Mouse (Mus musculus): Measurements from ENCODE around the gene Cdk14. TPM values are rescaled to one million over a fixed set of nuclear protein-coding genes. Genes with fewer than 3 reads are reported as not detected.

The Cdk14 gene
- 44.1 and 47.8 TPM in 2 replicates for polyA plus RNA-seq (2015; fragmentation: Nextera tagmentation; extraction: Ambion mirVana)

DNA sequence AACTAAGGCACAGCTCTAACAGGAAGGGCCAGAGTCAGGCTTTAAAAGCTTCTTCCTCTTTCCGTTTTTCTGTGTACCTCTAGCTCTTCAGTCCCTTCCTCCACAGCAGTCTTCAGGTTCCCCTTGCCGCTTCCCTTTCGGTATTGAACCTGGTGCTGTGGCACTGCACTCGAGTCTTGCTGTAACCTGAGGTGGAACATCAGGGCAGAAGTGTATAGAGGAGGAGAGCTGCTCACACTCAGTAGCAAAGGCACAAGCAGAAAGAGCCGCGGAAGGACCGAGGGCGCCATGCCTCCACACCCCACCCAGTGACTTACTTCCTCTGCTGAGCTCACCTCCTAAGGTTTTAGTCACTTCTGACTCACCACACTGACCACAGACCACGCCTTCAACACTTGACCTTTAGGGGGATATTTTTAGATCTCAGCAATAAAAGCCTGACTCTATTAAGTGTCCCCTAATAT, at the start of gene Cdk14:
Gene Cdk14 (minus strand): TSS at position 321 of the 464 bp plus-strand sequence.
- Histone ChIP-seq H3K27me3 (no peaks in the 10 kb centered on the region), H3K36me3 (no peaks in the 10 kb centered on the region), H3K4me1 (replicated peaks) (no peaks in the 10 kb centered on the region), H3K4me3 (no peak within 1 kb of the TSS), H3K9ac (no peak within 1 kb of the TSS), H3K9me3 (no peaks in the 10 kb centered on the region), H3K4me2 (no peak within 1 kb of the TSS), H3K27ac (replicated peaks) (no peak within 1 kb of the TSS)
- ATAC-seq (ENCODE audit: low FRiP score, low read depth): no peak
- WGBS: 93% methylated on average over 9 of the region's 9 CpGs

DNA sequence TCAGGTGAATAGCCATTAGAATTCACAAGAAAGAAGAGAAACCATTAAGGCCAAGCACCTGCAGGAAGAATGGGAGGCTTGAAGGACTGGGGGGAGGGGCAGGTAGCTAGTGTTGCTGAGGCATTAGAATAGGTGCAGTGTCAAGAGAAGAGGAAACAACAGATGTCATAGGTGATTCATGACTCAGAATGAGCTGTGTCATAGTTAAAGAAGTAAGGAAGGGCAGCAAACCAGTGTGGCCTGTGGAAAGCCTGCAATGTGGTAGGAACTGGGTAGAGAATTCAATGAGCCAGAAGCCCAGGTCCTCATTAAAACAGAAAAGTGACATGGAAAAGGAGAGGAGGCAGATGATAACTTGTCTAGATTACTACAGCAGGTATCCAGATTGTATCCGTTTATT, 45.1 kb upstream of the Cdk14 start:
- Histone ChIP-seq H3K9me3 (no peaks in the 10 kb centered on the region), H3K27ac (replicated peaks) (no peak overlapping the region), H3K4me1 (replicated peaks) (no peaks in the 10 kb centered on the region), H3K4me3 (no peak overlapping the region), H3K9ac (no peak overlapping the region), H3K27me3 (no peaks in the 10 kb centered on the region), H3K4me2 (no peak overlapping the region), H3K36me3 (no peaks in the 10 kb centered on the region)
- 76% methylated on average over 1 of the region's 1 CpGs for WGBS
- no peak for ATAC-seq (ENCODE audit: low FRiP score, low read depth)

GRCm38 (mm10) chr5:5431746-5432438, 11.8 kb upstream of the Cdk14 start:
- no peak overlapping the region for H3K9ac ChIP-seq
- no peaks in the 10 kb centered on the region for H3K36me3 ChIP-seq
- 35% methylated on average over 5 of the region's 5 CpGs for WGBS
- H3K9me3 ChIP-seq: no peaks in the 10 kb centered on the region
- H3K4me1 ChIP-seq (replicated peaks): no peaks in the 10 kb centered on the region
- no peak overlapping the region for H3K4me3 ChIP-seq
- no peak overlapping the region for H3K27ac ChIP-seq (replicated peaks)
- peak; percentile 69; the same call in 1 of the 2 replicates for ATAC-seq (ENCODE audit: low FRiP score, low read depth)
- no peaks in the 10 kb centered on the region for H3K27me3 ChIP-seq
- no peak overlapping the region for H3K4me2 ChIP-seq

GRCm38 (mm10) chr5:5423723-5424171, 3.6 kb upstream of the Cdk14 start:
- no peaks in the 10 kb centered on the region for H3K9me3 ChIP-seq
- no peak overlapping the region for H3K9ac ChIP-seq
- no peaks in the 10 kb centered on the region for H3K4me1 ChIP-seq (replicated peaks)
- no peak overlapping the region for H3K27ac ChIP-seq (replicated peaks)
- no peaks in the 10 kb centered on the region for H3K27me3 ChIP-seq
- H3K36me3 ChIP-seq: no peaks in the 10 kb centered on the region
- 86% methylated on average over 6 of the region's 6 CpGs for WGBS
- ATAC-seq (ENCODE audit: low FRiP score, low read depth): no peak
- H3K4me2 ChIP-seq: no peak overlapping the region
- no peak overlapping the region for H3K4me3 ChIP-seq

DNA sequence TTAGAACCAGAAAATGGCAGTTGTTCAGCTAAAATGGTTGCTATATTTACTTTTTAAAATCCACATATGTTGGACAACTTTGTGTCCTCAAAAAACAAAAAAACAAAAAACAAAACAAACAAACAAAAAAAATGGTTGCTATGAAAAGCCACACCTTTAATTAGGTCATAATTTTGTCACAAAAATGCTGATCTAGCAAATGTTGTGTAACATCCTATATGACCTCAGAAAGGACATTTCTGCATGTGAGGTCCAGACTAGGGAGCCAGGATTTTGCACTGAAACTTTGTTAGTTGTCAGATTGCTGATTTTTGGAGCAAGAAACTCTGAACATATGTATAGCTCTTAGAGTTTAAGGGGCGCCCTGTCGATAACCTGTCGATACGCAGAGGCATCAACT, 3.0 kb upstream of the Cdk14 start:
- Histone ChIP-seq H3K4me3 (no peak overlapping the region), H3K27me3 (no peaks in the 10 kb centered on the region), H3K9me3 (no peaks in the 10 kb centered on the region), H3K4me2 (no peak overlapping the region), H3K27ac (replicated peaks) (no peak overlapping the region), H3K9ac (no peak overlapping the region), H3K36me3 (no peaks in the 10 kb centered on the region), H3K4me1 (replicated peaks) (no peaks in the 10 kb centered on the region)
- WGBS: 97% methylated on average over 4 of the region's 4 CpGs
- no peak for ATAC-seq (ENCODE audit: low FRiP score, low read depth)

- Histone ChIP-seq H3K27me3 (no peaks in the 10 kb centered on the region), H3K4me1 (replicated peaks) (no peaks in the 10 kb centered on the region), H3K9me3 (no peaks in the 10 kb centered on the region), H3K9ac (no peak overlapping the region), H3K4me2 (no peak overlapping the region), H3K27ac (replicated peaks) (no peak overlapping the region), H3K36me3 (no peaks in the 10 kb centered on the region), H3K4me3 (no peak overlapping the region)
- no peak for ATAC-seq (ENCODE audit: low FRiP score, low read depth)
- WGBS: 96% methylated on average over 2 of the region's 2 CpGs
These were observed 1.3 kb upstream of the Cdk14 start for GRCm38 (mm10) chr5:5421439-5421838.

- ATAC-seq (ENCODE audit: low FRiP score, low read depth): no peak
- Histone ChIP-seq H3K9ac (no peak overlapping the region), H3K27ac (replicated peaks) (no peak overlapping the region), H3K9me3 (no peaks in the 10 kb centered on the region), H3K4me1 (replicated peaks) (no peaks in the 10 kb centered on the region), H3K27me3 (no peaks in the 10 kb centered on the region), H3K36me3 (no peaks in the 10 kb centered on the region), H3K4me3 (no peak overlapping the region), H3K4me2 (no peak overlapping the region)
- WGBS: 90% methylated on average over 1 of the region's 1 CpGs
These were observed 859 bp downstream of the Cdk14 start for GRCm38 (mm10) chr5:5419253-5419652.

DNA sequence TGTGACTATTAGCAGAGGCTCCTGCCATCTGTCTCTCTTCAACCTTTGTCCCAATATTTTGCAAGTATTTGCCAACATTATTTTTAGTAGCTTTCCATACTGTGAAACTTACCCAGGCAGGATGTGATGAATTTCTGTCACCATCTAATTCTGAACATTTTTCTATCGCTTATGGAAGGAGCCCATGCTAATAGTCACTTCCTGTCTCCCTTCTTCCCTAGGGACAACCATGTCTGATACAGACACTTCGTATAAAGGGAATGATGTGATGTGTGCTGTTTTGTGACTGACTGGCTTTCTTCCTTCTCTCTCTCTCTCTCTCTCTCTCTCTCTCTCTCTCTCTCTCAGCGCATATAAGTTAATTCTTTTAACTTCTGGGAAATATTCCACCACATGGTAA, 5.3 kb downstream of the Cdk14 start:
- H3K36me3 ChIP-seq: no peaks in the 10 kb centered on the region
- H3K4me1 ChIP-seq (replicated peaks): no peaks in the 10 kb centered on the region
- H3K27ac ChIP-seq (replicated peaks): no peak overlapping the region
- no peak overlapping the region for H3K9ac ChIP-seq
- H3K9me3 ChIP-seq: no peaks in the 10 kb centered on the region
- no peak overlapping the region for H3K4me3 ChIP-seq
- no peak overlapping the region for H3K4me2 ChIP-seq
- no peaks in the 10 kb centered on the region for H3K27me3 ChIP-seq
- ATAC-seq (ENCODE audit: low FRiP score, low read depth): no peak
- WGBS: 83% methylated on average over 3 of the region's 3 CpGs

GRCm38 (mm10) chr5:5411886-5412285, 8.2 kb downstream of the Cdk14 start:
- no peak for ATAC-seq (ENCODE audit: low FRiP score, low read depth)
- 92% methylated on average over 2 of the region's 2 CpGs for WGBS
- Histone ChIP-seq H3K27ac (replicated peaks) (no peak overlapping the region), H3K9me3 (no peaks in the 10 kb centered on the region), H3K36me3 (no peaks in the 10 kb centered on the region), H3K4me3 (no peak overlapping the region), H3K4me1 (replicated peaks) (no peaks in the 10 kb centered on the region), H3K9ac (no peak overlapping the region), H3K27me3 (no peaks in the 10 kb centered on the region), H3K4me2 (no peak overlapping the region)

- no peaks in the 10 kb centered on the region for H3K4me1 ChIP-seq (replicated peaks)
- no peak overlapping the region for H3K27ac ChIP-seq (replicated peaks)
- ATAC-seq (ENCODE audit: low FRiP score, low read depth): no peak
- H3K4me3 ChIP-seq: no peak overlapping the region
- 58% methylated on average over 4 of the region's 4 CpGs for WGBS
- no peak overlapping the region for H3K9ac ChIP-seq
- H3K9me3 ChIP-seq: no peaks in the 10 kb centered on the region
- no peaks in the 10 kb centered on the region for H3K27me3 ChIP-seq
- no peaks in the 10 kb centered on the region for H3K36me3 ChIP-seq
- no peak overlapping the region for H3K4me2 ChIP-seq
These were observed 18.1 kb downstream of the Cdk14 start for GRCm38 (mm10) chr5:5401986-5402385.

GRCm38 (mm10) chr5:5392786-5393185, 27.3 kb downstream of the Cdk14 start:
- 55% methylated on average over 3 of the region's 3 CpGs for WGBS
- Histone ChIP-seq H3K4me1 (replicated peaks) (no peaks in the 10 kb centered on the region), H3K4me2 (no peak overlapping the region), H3K9ac (no peak overlapping the region), H3K27ac (replicated peaks) (no peak overlapping the region), H3K27me3 (no peaks in the 10 kb centered on the region), H3K4me3 (no peak overlapping the region), H3K36me3 (no peaks in the 10 kb centered on the region), H3K9me3 (no peaks in the 10 kb centered on the region)
- ATAC-seq (ENCODE audit: low FRiP score, low read depth): no peak

GRCm38 (mm10) chr5:5380731-5381718, 39.1 kb downstream of the Cdk14 start:
- ATAC-seq (ENCODE audit: low FRiP score, low read depth): 0 out of 2 replicates have a peak, but pooled peaks have one; percentile 2
- H3K36me3 ChIP-seq: no peaks in the 10 kb centered on the region
- no peaks in the 10 kb centered on the region for H3K27me3 ChIP-seq
- peaks cover 26% of the 10 kb centered on the region for H3K4me1 ChIP-seq (replicated peaks)
- H3K9me3 ChIP-seq: no peaks in the 10 kb centered on the region
- peak overlapping the region; percentile 87 for H3K9ac ChIP-seq
- peak overlapping the region; percentile 92 for H3K27ac ChIP-seq (replicated peaks)
- H3K4me3 ChIP-seq: peak overlapping the region; percentile 76
- peak overlapping the region; percentile 85 for H3K4me2 ChIP-seq
- 4% methylated on average over 23 of the region's 23 CpGs for WGBS
